Mouse (Mus musculus) embryo, embryonic 11 days (tissue): Measurements from ENCODE around the gene Pnmal1.

Experiments used
- DNase-seq: peaks from one replicate; pipeline ENCODE4 v3.0.0-alpha.2; 2015

Pnmal1 gene

GRCm38 (mm10) chr7:16924037-16924834, 35.2 kb upstream of the Pnmal1 start, which contains the start of gene Calm3:
Gene Calm3, minus strand, starts transcription at chr7:16924114.
- DNase-seq: peak; percentile 100

DNA sequence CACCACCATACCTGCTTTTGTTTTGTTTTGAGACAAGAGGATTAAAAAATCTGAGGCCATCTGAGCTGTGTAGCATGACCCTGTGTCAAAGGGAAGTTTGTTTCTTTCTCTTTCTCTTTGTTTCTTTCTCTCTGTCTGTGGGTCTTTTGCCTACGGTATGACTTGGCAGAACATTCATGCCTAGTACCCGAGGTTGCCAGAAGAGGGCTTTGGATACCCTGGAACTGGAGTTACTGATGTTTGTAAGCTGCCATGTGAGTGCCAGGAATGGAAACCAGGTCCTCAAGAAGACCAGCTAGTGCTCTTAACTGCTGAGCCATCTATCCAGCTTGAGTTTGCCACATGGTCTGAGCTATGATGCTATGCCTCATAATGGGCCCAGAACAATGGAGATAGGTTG, 31.1 kb upstream of the Pnmal1 start:
- DNase-seq: no peak

- peak; percentile 80 for DNase-seq
These were observed 28.6 kb upstream of the Pnmal1 start for GRCm38 (mm10) chr7:16930850-16931249.

GRCm38 (mm10) chr7:16931968-16932627, 27.4 kb upstream of the Pnmal1 start:
- peak; percentile 91 for DNase-seq

DNA sequence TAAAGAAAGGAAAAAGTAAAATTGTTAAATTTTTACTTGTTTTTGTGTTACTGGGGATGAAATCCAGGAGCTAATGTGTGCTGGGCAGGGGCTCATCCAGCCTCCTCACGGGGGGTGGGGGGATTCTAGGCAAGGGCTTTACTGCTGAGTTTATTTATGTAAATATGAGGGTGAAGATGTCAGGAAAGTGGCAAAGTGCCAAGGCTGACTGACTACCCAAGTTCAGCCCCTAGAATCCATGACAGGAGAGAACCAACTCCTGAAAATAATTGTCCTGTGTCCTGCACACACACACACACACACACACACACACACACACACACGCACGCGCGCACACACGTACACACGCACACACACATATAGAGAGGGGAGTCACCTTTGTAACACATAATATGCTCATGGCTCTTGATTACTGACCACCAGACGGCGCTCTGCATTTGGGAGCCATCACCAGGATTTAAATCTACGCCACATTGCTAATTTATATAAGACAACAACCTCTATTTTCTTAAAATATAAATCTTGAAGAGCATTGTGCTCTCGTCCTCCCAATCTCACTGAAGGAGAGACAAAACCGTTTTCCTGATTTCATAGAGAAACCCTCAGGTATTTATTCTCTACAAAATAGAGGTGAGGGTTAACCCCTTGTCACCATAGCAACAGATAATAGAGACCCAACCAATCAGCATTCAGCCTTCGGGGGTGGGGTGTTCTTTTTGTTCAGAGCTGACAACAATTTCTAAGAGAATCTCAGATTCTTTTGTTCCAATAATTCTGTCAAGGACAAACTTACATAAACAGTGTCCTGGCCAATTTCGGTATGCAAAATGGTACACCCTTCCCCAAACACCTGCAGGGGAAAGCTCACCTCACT, 26.5 kb upstream of the Pnmal1 start:
- peak; percentile 71 for DNase-seq

GRCm38 (mm10) chr7:16937312-16937711, 22.2 kb upstream of the Pnmal1 start:
- no peak for DNase-seq

- DNase-seq: no peak
These were observed 21.2 kb upstream of the Pnmal1 start for GRCm38 (mm10) chr7:16938117-16938791.

DNA sequence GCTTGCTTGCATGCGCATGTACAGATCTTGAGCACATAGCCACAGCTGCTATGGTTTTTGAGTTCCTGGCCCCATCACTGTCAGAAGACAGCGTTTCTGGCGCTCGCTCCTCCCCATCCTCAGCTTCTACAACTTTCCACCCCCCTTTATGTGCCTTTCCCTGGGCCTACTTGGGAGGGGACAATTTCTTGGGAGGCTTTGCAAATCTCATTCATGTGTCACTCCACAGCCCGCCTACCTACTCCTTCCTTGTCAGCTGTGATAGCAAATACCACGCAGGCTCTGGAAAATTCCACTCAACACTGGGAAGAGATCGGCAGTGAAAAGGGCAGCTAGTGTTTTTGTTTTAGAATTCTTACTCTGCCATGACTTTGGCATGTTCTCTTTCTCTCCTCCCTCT, 19.2 kb upstream of the Pnmal1 start:
- no peak for DNase-seq

DNA sequence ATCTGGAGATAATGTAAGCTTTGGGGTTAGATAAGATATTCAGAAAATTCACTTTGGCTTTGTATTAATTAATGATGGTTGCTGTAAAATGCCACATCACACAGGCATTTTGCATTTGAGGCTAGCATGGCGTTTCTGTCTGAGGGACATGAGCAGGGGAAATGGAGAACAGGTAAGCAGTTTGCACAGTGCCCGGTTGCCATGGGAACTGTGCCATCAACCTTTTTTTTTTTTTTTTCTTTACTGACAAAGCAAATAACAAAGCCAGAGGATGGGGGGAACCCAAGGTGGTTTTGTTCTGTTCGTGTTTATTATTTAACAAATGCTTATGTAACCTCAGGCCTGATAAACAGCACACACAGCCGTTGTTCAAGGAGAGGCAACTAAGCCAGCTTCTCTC, 16.6 kb upstream of the Pnmal1 start:
- no peak for DNase-seq

DNA sequence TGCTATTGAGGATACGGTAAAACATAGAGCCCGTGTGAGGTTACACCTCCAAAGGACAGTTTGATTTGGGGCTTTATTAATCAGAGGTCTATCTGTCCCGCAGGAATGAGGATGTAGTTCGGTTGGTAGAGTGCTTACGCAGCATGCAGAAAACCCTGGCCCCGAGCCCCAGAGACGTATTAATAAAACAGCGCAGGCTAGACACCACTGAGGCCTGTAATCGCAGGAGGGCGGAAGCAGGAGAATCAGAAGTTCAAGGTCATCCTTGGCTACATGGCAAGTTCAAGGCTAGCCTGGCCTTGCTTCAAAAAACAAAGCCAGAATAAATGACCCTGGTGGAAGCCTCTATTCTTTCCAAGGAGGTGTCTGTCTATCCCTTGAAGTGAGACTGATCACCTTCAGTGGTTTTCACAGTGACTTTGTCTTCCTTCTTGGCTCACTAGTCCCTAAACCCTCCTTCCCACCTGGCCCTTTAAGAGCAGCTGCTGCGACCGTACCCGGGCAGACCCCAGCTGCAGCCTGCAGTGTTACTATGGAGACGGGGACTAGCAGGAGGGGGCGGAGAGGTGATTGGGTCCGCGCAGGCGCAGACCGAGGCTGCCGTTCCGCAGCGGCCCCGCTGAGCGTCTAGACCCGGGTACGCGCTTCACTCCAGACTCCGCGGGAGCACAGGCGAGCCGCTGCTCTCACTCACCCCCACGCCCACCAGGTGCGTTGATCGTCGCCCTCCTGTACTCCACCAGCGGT, 15.2 kb upstream of the Pnmal1 start, which contains the start of gene Pnmal2:
Pnmal2 (plus strand) TSS at position 622 of the 747 bp plus-strand sequence.
- peak; percentile 95 for DNase-seq

GRCm38 (mm10) chr7:16944808-16945315, 14.6 kb upstream of the Pnmal1 start:
- DNase-seq: no peak

GRCm38 (mm10) chr7:16945419-16945818, 14.1 kb upstream of the Pnmal1 start:
- no peak for DNase-seq

DNA sequence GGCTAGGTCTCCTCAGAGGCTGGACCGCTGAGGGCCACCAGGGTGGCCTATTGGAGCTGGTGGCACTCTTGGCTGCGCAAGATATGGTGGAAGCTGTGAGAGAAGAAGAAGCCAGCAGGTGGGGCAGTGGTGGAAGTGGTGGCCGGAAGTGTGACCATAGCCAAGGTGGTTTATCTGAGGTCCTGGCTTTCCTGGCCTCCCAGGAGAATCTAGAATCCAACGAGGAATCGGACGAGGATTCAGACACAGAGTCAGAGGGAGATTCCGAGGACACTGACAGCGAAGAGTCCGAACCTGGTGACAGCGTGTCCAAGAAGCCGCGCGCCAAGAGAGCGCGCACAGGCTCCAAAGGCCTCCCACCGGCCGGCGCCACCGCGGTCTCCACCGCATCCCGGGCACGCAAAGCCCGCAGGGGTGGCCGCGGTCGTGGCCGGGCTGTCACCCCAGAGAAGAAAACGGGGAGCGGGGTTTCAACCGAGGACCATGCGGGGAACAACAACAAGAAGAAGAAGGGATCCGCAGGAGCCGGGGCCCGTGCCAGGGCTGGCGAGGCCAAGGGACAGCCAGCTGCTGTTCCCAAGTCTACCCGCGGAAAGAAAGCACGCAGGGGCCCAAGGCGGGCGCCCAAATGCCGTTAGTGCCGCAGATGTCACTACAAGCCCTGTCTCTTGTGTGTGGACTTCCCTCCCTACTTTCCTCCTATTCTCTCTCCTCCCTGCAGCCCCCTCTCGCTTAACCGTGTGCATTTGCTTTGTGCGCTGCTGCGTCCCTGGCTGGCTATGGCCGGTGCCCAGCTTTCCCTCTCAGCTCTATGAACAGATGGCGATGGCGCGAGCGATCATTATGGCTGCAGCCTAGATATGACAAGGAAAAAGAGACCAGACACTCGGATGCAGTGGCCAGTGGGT, 12.8 kb upstream of the Pnmal1 start:
- no peak for DNase-seq

- DNase-seq: no peak
These were observed 12.1 kb upstream of the Pnmal1 start for GRCm38 (mm10) chr7:16947349-16947895.

DNA sequence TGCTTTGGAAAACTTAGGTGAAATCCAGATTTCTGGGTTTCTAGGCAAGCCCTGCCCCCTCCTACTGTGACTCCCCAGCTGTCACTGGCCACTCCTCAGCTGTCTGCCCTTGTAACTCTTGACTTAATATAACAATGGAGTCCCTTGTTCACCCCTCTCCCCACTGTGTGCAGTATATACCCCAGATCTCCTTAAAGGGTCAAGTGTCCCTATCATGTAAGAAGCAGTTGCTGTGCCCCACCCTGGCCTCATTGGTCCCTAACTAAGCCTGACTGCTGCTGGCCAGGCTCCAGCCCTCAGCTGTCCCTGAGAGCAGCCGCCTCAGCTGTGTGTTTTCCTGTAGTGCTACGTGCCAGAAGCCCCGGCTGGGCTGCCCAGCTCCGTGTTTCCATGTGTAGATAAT, 11.5 kb upstream of the Pnmal1 start:
- peak; percentile 37 for DNase-seq

DNA sequence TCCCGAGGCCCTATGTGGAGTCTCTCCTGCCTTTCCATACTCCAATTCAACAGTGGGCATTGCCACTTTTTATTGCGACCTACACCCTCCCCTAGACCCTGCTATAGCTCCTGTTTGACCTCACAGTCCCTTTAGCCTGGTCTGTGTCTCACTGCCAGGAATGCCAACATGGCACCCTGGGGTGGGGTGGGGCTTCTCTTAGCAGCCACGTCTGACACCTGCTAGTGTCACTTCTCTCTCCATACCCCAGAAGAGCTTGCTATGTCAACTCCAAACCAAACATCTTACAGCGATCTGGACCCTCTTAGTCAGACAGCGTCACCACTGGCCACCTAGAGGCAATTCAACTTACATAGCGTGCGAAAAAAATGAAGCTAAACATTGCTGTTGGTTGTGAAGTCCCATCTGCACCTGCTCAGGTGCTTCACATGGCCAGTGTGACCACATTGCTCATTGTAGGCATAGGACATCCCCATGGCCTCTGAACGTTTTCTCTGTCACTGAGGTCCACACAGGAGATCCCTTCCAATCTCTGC, 10.5 kb upstream of the Pnmal1 start:
- DNase-seq: no peak

- peak; percentile 88 for DNase-seq
These were observed 9.3 kb upstream of the Pnmal1 start for GRCm38 (mm10) chr7:16949908-16950841.

GRCm38 (mm10) chr7:16950861-16951635, 8.4 kb upstream of the Pnmal1 start:
- DNase-seq: peak; percentile 89
